Mouse (Mus musculus): ENCODE measurements around the gene Cd47. TPM values are rescaled to one million over a fixed set of nuclear protein-coding genes. Genes with fewer than 3 reads are reported as not detected.

The Cd47 gene
- 10 to 100 TPM; 79.4 to 84.7 TPM for total RNA-seq (2021)
- long read RNA-seq, experiment 1, full-length matches to known transcripts: 68 of 126 reads
- long read RNA-seq, experiment 1, partial matches to known transcripts: 1 of 126 reads
- long read RNA-seq, experiment 1, other reads (novel, unspliced or antisense): 57 of 126 reads
- long read RNA-seq, experiment 2, full-length matches to known transcripts: 27 of 68 reads
- long read RNA-seq, experiment 2, partial matches to known transcripts: 4 of 68 reads
- long read RNA-seq, experiment 2, other reads (novel, unspliced or antisense): 37 of 68 reads

- DNase-seq: peak in 1 of 2 experiments; percentile 26
Observed at GRCm38 (mm10) chr16:49799597-49800561, at the start of gene Cd47. Cd47 (plus strand) TSS chr16:49800533.

GRCm38 (mm10) chr16:49752906-49753305, 47.4 kb upstream of the Cd47 start:
- no peak for DNase-seq

- no peak for DNase-seq
Observed at GRCm38 (mm10) chr16:49753318-49753717, 47.0 kb upstream of the Cd47 start.

GRCm38 (mm10) chr16:49760517-49761203, 39.7 kb upstream of the Cd47 start:
- DNase-seq: no peak

GRCm38 (mm10) chr16:49761981-49762380, 38.4 kb upstream of the Cd47 start:
- no peak for DNase-seq

- DNase-seq: peak; percentile 38 to 55
Observed at GRCm38 (mm10) chr16:49766326-49766725, 34.0 kb upstream of the Cd47 start.

GRCm38 (mm10) chr16:49768491-49769031, 31.8 kb upstream of the Cd47 start:
- DNase-seq: no peak

- DNase-seq: peak in 1 of 2 experiments; percentile 8
Observed at GRCm38 (mm10) chr16:49769831-49770261, 30.5 kb upstream of the Cd47 start.

GRCm38 (mm10) chr16:49770320-49771189, 29.8 kb upstream of the Cd47 start:
- DNase-seq: no peak

GRCm38 (mm10) chr16:49771609-49772396, 28.5 kb upstream of the Cd47 start:
- no peak for DNase-seq

GRCm38 (mm10) chr16:49772576-49772975, 27.8 kb upstream of the Cd47 start:
- DNase-seq: no peak

- no peak for DNase-seq
Observed at GRCm38 (mm10) chr16:49773068-49773467, 27.3 kb upstream of the Cd47 start.

GRCm38 (mm10) chr16:49774059-49775001, 26.0 kb upstream of the Cd47 start:
- no peak for DNase-seq

GRCm38 (mm10) chr16:49775002-49775966, 25.0 kb upstream of the Cd47 start:
- DNase-seq: no peak

GRCm38 (mm10) chr16:49776981-49777380, 23.4 kb upstream of the Cd47 start:
- DNase-seq: no peak

GRCm38 (mm10) chr16:49781556-49782156, 18.7 kb upstream of the Cd47 start:
- no peak for DNase-seq

GRCm38 (mm10) chr16:49783369-49783768, 17.0 kb upstream of the Cd47 start:
- DNase-seq: no peak
